Mouse (Mus musculus) NIH3T3 (cell line): ENCODE data around the gene Ly6f.

ENCODE experiments used
- DNase-seq: peaks from one replicate; pipeline ENCODE4 v3.0.0-alpha.2; 2012; ENCODE audit warnings: low read depth

Gene Ly6f

GRCm38 (mm10) chr15:75318584-75318983 lies 50.4 kb downstream of the Ly6f start:
- DNase-seq = peak; percentile 5

DNA sequence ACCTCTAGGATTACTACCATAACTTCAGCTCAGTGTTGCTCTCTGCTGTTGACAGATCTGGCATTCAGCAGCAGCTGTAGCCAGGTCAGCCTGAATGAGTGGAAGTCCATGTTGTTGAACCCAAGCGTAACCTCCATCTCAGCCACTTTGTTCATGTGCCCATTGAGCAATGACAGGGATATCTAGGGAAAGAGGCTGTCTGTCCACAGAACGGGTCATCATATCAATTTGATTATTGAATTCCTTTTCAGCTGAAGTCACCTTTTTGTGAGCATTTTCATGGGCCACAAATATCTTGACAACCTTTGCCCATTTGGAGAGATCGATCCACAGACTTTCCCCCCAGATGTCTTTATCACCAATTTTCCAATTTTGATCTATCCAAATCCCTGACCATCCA lies 51.9 kb downstream of the Ly6f start:
- DNase-seq = no peak
